Mouse (Mus musculus) forebrain, embryonic 11.5 days (tissue): Measurements from ENCODE around the gene Efcab2. TPM values are rescaled to one million over a fixed set of nuclear protein-coding genes. Genes with fewer than 3 reads are reported as not detected.

ENCODE experiments used
- ATAC-seq: fragments of 200-750 bp; cut with Nextera tagmentation; replicated peaks from 2 replicates; pipeline ENCODE4 v1.8.0; 2017; ENCODE audit warnings: moderate TSS enrichment; ENCODE audit not compliant: low FRiP score
- DNase-seq: peaks from one replicate; pipeline ENCODE4 v3.0.0-alpha.2; 2017; ENCODE audit warnings: low spot score
- H3K27ac ChIP-seq: fragments of 300-500 bp; sonication (generic); 2 replicates; pipeline ENCODE4 v1.5.1; 2014; ENCODE audit warnings: low read depth, low read length
- H3K27me3 ChIP-seq: fragments of 300-500 bp; sonication (generic); 2 replicates; pipeline ENCODE4 v1.6.1; 2014; ENCODE audit warnings: mild to moderate bottlenecking, low read length, mixed read lengths; ENCODE audit not compliant: control insufficient read depth, insufficient read depth
- H3K36me3 ChIP-seq: fragments of 300-500 bp; sonication (generic); 2 replicates; pipeline ENCODE4 v1.6.1; 2014; ENCODE audit warnings: mild to moderate bottlenecking, low read length, moderate library complexity, mixed read lengths; ENCODE audit not compliant: control insufficient read depth, insufficient read depth
- H3K4me1 ChIP-seq: fragments of 300-500 bp; sonication (generic); replicated peaks from 2 replicates; pipeline ENCODE4 v1.6.1; 2014; ENCODE audit warnings: low read length, mixed read lengths; ENCODE audit not compliant: control insufficient read depth, insufficient read depth
- H3K4me2 ChIP-seq: fragments of 300-500 bp; sonication (generic); 2 replicates; pipeline ENCODE4 v1.6.1; 2014; ENCODE audit warnings: low read depth, mild to moderate bottlenecking, low read length, moderate library complexity, mixed read lengths; ENCODE audit not compliant: severe bottlenecking
- H3K4me3 ChIP-seq: fragments of 300-500 bp; sonication (generic); 2 replicates; pipeline ENCODE4 v1.5.1; 2014; ENCODE audit warnings: low read depth, low read length
- H3K9ac ChIP-seq: fragments of 300-500 bp; sonication (generic); 2 replicates; pipeline ENCODE4 v1.6.1; 2014; ENCODE audit warnings: low read length
- H3K9me3 ChIP-seq: fragments of 300-500 bp; sonication (generic); 2 replicates; pipeline ENCODE4 v1.6.1; 2016; ENCODE audit warnings: low read length, mixed read lengths; ENCODE audit not compliant: control insufficient read depth
- WGBS: fragments of 180-500 bp; shearing (Covaris S2); extraction: QIAGEN DNeasy Blood & Tissue Kit; methylation state at CpG from one replicate; pipeline ENCODE4 v1.1.7; 2014; 5-methylcytosine and 5-hydroxymethylcytosine counted together
- polyA plus RNA-seq: library from polyadenylated mRNA; unstranded; fragments of >200 nt; fragmentation: Nextera tagmentation; extraction: Ambion mirVana; gene quantifications from 2 replicates; pipeline ENCODE4 v1.2.1, GENCODE M21; 2014

The Efcab2 gene
- polyA plus RNA-seq, 1 experiment from 2014 or later = 9.5 TPM

DNA sequence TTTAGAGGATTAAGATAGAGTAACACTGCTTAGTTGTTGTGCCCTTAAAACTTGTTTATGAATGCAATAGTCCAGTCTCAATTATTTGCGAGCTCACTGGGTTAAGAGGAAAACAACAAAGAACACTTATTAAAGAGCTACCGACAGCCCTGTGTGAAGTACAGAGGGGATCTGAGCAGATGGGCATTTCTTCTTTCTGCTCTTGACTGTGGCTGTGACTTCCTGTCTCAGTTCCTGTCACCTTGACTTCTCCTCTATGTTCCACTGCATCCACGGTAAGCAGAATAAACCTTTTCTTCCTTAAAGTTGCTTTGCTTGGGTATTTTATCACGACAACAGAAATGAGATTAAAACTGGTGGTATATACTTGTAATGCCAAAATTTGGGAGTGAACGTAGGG, 12.9 kb upstream of the Efcab2 start:
- DNase-seq = no peak
- H3K4me3 ChIP-seq = no peak overlapping the region
- WGBS = 76% methylated on average over 5 of the region's 5 CpGs
- ATAC-seq = no peak
- no peak overlapping the region for H3K4me2 ChIP-seq
- H3K9me3 ChIP-seq = no peaks in the 10 kb centered on the region
- H3K27me3 ChIP-seq = no peaks in the 10 kb centered on the region
- H3K27ac ChIP-seq = no peak overlapping the region
- no peaks in the 10 kb centered on the region for H3K36me3 ChIP-seq
- no peaks in the 10 kb centered on the region for H3K4me1 ChIP-seq
- no peak overlapping the region for H3K9ac ChIP-seq

DNA sequence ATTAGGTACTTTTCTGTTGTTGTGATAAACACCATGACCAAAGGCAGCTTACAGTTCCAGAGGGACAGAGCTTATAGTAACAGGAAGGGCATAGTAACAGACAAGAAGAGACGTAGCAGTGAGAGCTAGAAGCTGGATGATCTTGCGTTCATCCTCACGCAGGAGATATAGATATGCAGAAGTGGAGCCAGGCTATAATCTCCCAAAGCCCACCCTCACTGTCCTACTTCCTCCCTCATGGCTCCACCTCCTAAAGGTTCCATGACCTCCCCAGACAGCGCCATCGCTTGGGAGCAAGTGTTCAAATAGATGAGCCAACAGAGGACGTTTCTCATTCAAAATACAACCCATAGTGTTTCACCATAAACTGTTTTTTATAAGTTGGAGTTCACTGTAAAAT, 10.8 kb upstream of the Efcab2 start:
- DNase-seq (no peak), ATAC-seq (no peak)
- Histone ChIP-seq H3K27ac (no peak overlapping the region), H3K4me2 (no peak overlapping the region), H3K4me1 (no peaks in the 10 kb centered on the region), H3K9me3 (no peaks in the 10 kb centered on the region), H3K4me3 (no peak overlapping the region), H3K9ac (no peak overlapping the region), H3K27me3 (no peaks in the 10 kb centered on the region), H3K36me3 (no peaks in the 10 kb centered on the region)
- 92% methylated on average over 6 of the region's 6 CpGs for WGBS

DNA sequence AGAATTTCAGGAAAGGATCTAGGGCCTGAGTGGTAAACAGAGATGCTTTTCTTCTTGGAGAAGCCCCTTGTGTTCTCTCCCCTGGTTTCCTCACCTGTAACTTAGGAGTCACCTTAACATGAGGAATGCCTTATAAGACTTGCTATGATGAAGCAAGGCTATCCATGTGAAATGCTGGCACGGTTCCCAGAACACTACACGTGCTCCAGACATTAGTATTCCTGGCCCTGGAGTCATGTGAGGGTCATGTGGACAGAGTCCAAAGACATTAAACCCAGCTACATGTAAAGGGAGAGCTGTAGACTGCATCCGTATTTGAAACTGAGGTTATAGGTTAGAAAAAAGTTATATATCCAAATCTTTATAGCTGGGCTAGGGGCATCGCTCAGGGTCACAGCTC, 9.5 kb upstream of the Efcab2 start:
- Histone ChIP-seq H3K36me3 (no peaks in the 10 kb centered on the region), H3K4me3 (no peak overlapping the region), H3K9ac (no peak overlapping the region), H3K27ac (no peak overlapping the region), H3K4me1 (no peaks in the 10 kb centered on the region), H3K9me3 (no peaks in the 10 kb centered on the region), H3K27me3 (no peaks in the 10 kb centered on the region), H3K4me2 (no peak overlapping the region)
- ATAC-seq (no peak), DNase-seq (no peak)
- WGBS = 87% methylated on average over 4 of the region's 4 CpGs

DNA sequence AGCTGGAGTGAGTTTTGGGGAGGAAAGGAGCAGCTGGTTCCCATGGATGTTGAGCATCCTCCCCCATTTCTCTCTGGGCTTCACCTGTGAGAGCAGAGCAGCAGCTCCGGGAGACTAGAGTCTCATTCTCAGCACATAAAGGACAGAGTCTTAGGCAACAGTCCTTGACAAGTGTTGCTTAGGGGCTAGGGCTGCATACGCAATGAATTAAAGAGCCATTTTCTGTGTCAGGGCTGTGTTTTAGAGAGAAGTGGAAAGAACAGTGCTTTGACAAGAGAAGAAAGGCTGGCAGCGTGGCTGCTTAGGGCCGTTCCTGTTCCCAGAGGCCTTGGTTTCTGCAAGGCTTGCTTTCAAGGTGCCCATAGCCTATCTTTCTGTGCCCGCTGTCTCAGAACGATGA, 6.0 kb upstream of the Efcab2 start:
- Histone ChIP-seq H3K27ac (no peak overlapping the region), H3K4me2 (no peak overlapping the region), H3K36me3 (no peaks in the 10 kb centered on the region), H3K4me3 (no peak overlapping the region), H3K27me3 (no peaks in the 10 kb centered on the region), H3K4me1 (no peaks in the 10 kb centered on the region), H3K9ac (no peak overlapping the region), H3K9me3 (no peaks in the 10 kb centered on the region)
- ATAC-seq (no peak), DNase-seq (no peak)
- 74% methylated on average over 6 of the region's 6 CpGs for WGBS

DNA sequence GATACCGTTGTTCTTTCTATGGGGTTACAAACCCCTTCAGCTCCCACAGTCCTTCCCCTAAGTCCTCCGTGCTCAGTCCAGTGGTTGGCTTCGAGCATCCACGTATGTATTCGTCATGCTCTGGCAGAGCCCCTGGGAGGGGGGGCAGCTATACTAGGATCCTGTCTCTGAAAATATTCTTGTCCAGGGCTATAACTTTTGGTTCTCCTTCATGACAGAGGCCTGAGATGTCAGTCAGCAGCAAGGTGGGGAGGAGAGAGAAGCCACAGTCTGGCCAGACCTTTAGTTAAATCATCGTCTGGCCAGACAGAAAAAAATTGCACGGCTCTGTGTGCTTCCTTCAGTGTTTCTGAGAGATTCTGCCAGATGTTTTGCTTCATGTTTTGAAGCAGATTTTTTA, 5.2 kb upstream of the Efcab2 start:
- no peak overlapping the region for H3K4me2 ChIP-seq
- H3K4me1 ChIP-seq = no peaks in the 10 kb centered on the region
- H3K27ac ChIP-seq = no peak overlapping the region
- no peaks in the 10 kb centered on the region for H3K36me3 ChIP-seq
- ATAC-seq (no peak), DNase-seq (no peak)
- no peak overlapping the region for H3K4me3 ChIP-seq
- 80% methylated on average over 7 of the region's 7 CpGs for WGBS
- H3K27me3 ChIP-seq = no peaks in the 10 kb centered on the region
- H3K9ac ChIP-seq = no peak overlapping the region
- H3K9me3 ChIP-seq = no peaks in the 10 kb centered on the region

DNA sequence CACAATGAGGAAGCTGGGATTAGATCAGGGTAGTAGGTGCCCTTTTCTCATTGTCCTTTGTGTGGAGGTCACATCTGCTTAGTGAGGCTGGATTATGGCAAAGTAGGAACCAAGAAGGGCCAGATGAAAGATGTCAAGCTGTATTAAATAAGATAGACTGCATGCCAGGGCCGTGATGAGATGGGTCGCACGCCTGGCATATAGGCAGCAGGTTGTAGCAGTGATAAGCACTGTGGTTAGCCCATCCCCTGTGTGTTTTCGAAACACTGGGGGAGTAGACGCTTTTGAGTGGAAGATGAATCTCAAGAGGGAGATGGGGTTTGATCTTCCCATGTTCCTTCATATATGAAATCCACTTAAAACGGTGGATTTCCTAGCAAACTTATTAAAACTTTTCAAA, 3.9 kb upstream of the Efcab2 start:
- H3K4me1 ChIP-seq = no peaks in the 10 kb centered on the region
- no peak overlapping the region for H3K27ac ChIP-seq
- ATAC-seq (no peak), DNase-seq (no peak)
- H3K4me3 ChIP-seq = no peak overlapping the region
- H3K9me3 ChIP-seq = no peaks in the 10 kb centered on the region
- H3K27me3 ChIP-seq = no peaks in the 10 kb centered on the region
- no peaks in the 10 kb centered on the region for H3K36me3 ChIP-seq
- no peak overlapping the region for H3K4me2 ChIP-seq
- 82% methylated on average over 6 of the region's 6 CpGs for WGBS
- H3K9ac ChIP-seq = no peak overlapping the region

DNA sequence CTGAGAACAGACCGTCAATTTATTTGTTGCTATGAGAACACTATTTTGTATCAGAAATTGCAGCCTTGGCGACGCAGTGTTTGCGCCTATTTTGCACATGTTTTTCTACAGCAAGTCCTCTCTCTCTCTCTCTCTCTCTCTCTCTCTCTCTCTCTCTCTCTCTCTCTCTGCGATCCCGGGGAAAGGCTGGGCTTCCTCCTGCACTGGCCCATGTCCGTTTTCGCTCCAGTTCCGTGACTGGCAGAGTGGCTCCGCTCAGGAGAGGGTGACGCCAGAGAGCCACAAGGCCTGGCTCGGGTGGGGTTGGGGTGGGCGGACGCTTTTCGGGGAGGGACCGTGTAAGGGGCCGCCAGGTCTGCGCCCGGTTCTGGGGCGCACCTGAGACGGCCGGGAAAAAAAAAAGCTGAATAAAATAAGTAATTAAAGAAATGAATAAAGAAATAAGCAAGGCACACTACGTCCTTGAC, 407 bp upstream of the Efcab2 start:
- DNase-seq (peak; percentile 90), ATAC-seq (peak; percentile 87)
- Histone ChIP-seq H3K27me3 (no peaks in the 10 kb centered on the region), H3K4me1 (no peaks in the 10 kb centered on the region), H3K36me3 (no peaks in the 10 kb centered on the region), H3K27ac (peak overlapping the region; percentile 100), H3K9me3 (no peaks in the 10 kb centered on the region), H3K9ac (peak overlapping the region; percentile 98), H3K4me2 (peak overlapping the region; percentile 73), H3K4me3 (peak overlapping the region; percentile 64)
- 1% methylated on average over 23 of the region's 23 CpGs for WGBS

DNA sequence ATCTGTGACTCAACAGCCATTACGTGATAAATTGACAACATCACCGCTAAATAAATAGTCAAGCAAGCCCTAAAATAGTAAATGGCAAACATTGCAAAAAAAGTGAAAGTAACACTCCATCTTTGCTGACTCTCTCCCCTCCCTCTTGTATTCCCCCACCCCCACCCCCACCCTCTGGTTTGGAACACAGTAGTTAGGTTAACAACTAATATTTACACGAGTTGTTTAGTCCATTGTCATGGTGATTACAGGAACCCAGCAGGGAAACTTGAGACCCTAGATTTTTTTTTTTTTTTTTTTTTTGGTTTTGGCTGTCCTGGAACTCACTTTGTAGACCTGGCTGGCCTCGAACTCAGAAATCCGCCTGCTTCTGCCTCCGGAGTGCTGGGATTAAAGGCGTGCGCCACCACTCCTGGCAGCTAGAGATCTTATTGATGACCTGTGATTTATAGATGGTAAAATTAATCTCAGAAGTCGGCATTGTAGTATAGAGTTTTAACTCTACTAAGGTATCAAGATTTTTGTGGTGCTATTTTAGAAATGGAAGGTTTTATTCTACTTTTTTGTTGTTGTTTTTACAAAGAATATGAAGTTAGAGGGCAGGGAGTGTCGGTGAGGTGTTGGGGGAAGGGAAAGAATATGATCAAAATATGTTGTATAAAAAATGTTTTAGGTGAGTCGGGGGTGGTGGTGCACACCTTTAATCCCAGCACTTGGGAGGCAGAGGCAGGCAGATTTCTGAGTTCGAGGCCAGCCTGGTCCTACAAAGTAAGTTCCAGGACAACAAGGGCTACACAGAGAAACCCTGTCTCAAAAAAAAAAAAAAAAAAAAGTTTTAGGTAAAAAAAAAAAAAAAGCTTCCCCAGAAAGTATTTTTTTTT, 1.1 kb downstream of the Efcab2 start:
- DNase-seq (no peak), ATAC-seq (0 out of 2 replicates have a peak, but pooled peaks have one; percentile 28)
- Histone ChIP-seq H3K27me3 (no peaks in the 10 kb centered on the region), H3K4me3 (peak overlapping the region; percentile 64), H3K27ac (peak overlapping the region; percentile 100), H3K36me3 (no peaks in the 10 kb centered on the region), H3K4me1 (no peaks in the 10 kb centered on the region), H3K9ac (peak overlapping the region; percentile 98), H3K9me3 (no peaks in the 10 kb centered on the region), H3K4me2 (peak overlapping the region; percentile 73)
- 66% methylated on average over 12 of the region's 12 CpGs for WGBS

DNA sequence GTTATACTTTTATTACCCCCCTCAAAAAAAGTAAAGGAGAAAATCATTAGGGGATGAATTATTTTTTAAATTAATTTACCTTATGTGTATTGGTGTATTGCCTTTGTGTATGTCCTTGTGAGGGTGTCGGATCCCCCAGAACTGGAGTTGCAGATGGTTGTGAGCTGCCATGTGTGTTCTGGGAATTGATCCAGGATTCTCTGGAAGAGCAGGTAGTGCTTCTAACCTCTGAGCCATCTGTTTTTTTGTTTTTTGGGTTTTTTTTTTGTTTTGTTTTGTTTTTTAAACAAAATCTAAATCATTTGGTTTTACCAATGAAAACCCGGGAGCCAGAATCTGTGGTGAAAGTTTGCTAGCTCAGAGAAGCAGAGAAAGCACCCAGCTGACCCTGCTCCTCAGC, 1.8 kb downstream of the Efcab2 start:
- H3K9ac ChIP-seq = no peak overlapping the region
- DNase-seq = no peak
- H3K4me2 ChIP-seq = no peak overlapping the region
- no peak overlapping the region for H3K27ac ChIP-seq
- H3K27me3 ChIP-seq = no peaks in the 10 kb centered on the region
- ATAC-seq = no peak
- no peaks in the 10 kb centered on the region for H3K9me3 ChIP-seq
- WGBS = 81% methylated on average over 2 of the region's 2 CpGs
- H3K36me3 ChIP-seq = no peaks in the 10 kb centered on the region
- H3K4me1 ChIP-seq = no peaks in the 10 kb centered on the region
- no peak overlapping the region for H3K4me3 ChIP-seq
